Mouse (Mus musculus) neural tube, embryonic 11.5 days (tissue): Measurements from ENCODE around the gene Rgs9. TPM values are rescaled to one million over a fixed set of nuclear protein-coding genes. Genes with fewer than 3 reads are reported as not detected.
A peak's percentile ranks its signal among the peaks of the same experiment; 100 is the strongest.
"Not testable (repeated sequence)": the region's sequence is repeated elsewhere in the genome, so short reads cannot be mapped to it uniquely, and the experiment has no call there.

Experiments used
- ATAC-seq: fragments of 200-750 bp; cut with Nextera tagmentation; 2 replicates; pipeline ENCODE4 v1.8.0; 2017; ENCODE audit warnings: moderate number of reproducible peaks, mild to moderate bottlenecking, moderate TSS enrichment, moderate library complexity; ENCODE audit not compliant: insufficient read depth, low FRiP score, low TSS enrichment
- DNase-seq: peaks from one replicate; pipeline ENCODE4 v3.0.0-alpha.2; 2015; ENCODE audit warnings: low spot score
- H3K27ac ChIP-seq: fragments of 300-500 bp; sonication (generic); 2 replicates; pipeline ENCODE4 v1.5.1; 2014; ENCODE audit warnings: low read depth, mild to moderate bottlenecking, low read length
- H3K27me3 ChIP-seq: fragments of 300-500 bp; sonication (generic); 2 replicates; pipeline ENCODE4 v1.6.1; 2014; ENCODE audit warnings: mild to moderate bottlenecking, low read length, mixed read lengths; ENCODE audit not compliant: control insufficient read depth, insufficient read depth
- H3K36me3 ChIP-seq: fragments of 300-500 bp; sonication (generic); 2 replicates; pipeline ENCODE4 v1.6.1; 2014; ENCODE audit warnings: mild to moderate bottlenecking, low read length, moderate library complexity, mixed read lengths; ENCODE audit not compliant: control insufficient read depth, insufficient read depth
- H3K4me1 ChIP-seq: fragments of 300-500 bp; sonication (generic); 2 replicates; pipeline ENCODE4 v1.6.1; 2014; ENCODE audit warnings: low read length, mixed read lengths; ENCODE audit not compliant: control insufficient read depth, insufficient read depth
- H3K4me2 ChIP-seq: fragments of 300-500 bp; sonication (generic); 2 replicates; pipeline ENCODE4 v1.6.1; 2014; ENCODE audit warnings: low read depth, mild to moderate bottlenecking, moderate library complexity
- H3K4me3 ChIP-seq: fragments of 300-500 bp; sonication (generic); 2 replicates; pipeline ENCODE4 v1.5.1; 2014; ENCODE audit warnings: low read depth, low read length
- H3K9ac ChIP-seq: fragments of 300-500 bp; sonication (generic); 2 replicates; pipeline ENCODE4 v1.6.1; 2014; ENCODE audit warnings: mild to moderate bottlenecking, low read length
- H3K9me3 ChIP-seq: fragments of 300-500 bp; sonication (generic); 2 replicates; pipeline ENCODE4 v1.6.1; 2016; ENCODE audit warnings: low read length; ENCODE audit not compliant: control insufficient read depth
- WGBS: fragments of 180-500 bp; shearing (Covaris S2); extraction: QIAGEN DNeasy Blood & Tissue Kit; methylation state at CpG from one replicate; pipeline ENCODE4 v1.1.7; 2014; 5-methylcytosine and 5-hydroxymethylcytosine counted together
- polyA plus RNA-seq: library from polyadenylated mRNA; unstranded; fragments of >200 nt; fragmentation: Nextera tagmentation; extraction: Ambion mirVana; gene quantifications from 2 replicates; pipeline ENCODE4 v1.2.1, GENCODE M21; 2014

Gene Rgs9
- 1.1 and 1.5 TPM in 2 replicates for polyA plus RNA-seq

DNA sequence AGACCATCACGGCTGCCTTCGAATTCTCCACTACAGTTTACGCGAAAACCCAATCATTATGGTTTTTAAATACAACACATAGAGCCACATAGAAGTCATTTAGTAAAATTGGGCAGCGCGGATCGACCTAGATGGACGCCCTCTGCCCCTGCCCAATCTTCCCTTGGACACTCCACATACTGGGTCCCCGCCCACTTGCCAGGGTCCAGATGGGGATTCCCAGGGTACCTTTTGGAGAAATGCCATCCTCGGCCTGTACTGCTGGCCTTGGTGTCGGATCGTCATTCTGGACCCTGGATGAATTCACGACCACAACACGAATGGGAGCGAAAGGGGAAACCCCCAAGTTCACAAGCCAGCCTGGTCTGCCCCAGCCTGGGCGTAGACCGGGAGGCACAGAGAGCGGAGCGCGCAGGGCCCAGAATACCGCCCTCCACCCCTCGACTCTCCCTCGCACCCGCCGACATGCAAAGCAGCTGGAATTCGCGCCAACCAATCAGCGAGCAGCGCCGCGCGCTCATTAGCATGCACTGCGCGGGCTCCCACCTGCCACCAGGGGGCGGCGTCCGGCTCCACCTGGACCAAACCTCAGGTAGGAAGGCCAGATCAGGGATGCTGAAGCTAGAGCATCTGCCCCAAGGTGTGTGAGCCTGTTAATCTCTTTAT, at the start of gene Rgs9:
Gene Rgs9 (minus strand): TSS at position 420 of the 666 bp plus-strand sequence.
- Histone ChIP-seq H3K4me1 (no peaks in the 10 kb centered on the region; the same call in 1 of the 2 replicates), H3K4me3 (peak within 1 kb of the TSS; percentile 32), H3K9me3 (no peaks in the 10 kb centered on the region), H3K36me3 (no peaks in the 10 kb centered on the region), H3K27me3 (no peaks in the 10 kb centered on the region), H3K27ac (no peak within 1 kb of the TSS), H3K4me2 (peak within 1 kb of the TSS; percentile 71), H3K9ac (peak within 1 kb of the TSS; percentile 39)
- DNase-seq (peak; percentile 90), ATAC-seq (peak; percentile 97)
- 4% methylated on average over 37 of the region's 37 CpGs for WGBS

DNA sequence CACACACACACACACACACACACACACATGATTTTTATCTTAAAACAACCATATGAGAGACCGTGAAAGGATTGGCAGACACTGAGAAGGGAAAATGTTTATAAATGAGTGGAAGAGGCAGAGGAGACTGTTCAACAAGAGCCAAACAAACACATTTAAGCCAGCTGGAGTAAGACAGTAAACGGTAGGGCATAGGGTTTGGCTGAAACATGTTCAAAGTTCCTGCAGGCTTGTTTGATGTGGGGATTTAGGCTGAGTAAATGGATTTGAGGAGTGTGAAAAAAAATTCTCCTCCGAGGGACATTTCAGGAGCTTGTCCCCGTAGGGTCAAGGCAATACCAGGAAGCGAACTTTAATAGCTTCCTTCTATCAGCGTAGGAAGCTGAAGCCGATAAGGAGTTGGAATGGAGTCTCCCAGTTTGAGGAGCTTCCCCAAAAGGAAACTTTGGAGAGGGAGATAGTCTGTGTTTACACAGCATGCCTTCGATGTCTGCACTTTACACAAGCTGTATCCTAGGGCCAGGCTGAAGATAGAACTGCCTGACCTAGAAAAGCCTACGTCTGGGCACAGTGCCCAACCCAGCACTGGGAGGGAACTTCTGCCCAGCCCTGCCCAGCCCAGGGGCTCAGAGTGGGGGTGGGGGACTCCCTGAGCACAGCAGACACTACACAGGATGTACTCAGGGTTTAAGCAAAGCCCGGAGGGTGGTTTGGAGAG, 49.5 kb upstream of the Rgs9 start:
- ATAC-seq (no peak), DNase-seq (no peak)
- no peaks in the 10 kb centered on the region for H3K36me3 ChIP-seq
- 78% methylated on average over 10 of the region's 10 CpGs for whole genome bisulfite sequencing
- no peak overlapping the region for H3K27ac ChIP-seq
- H3K4me3 ChIP-seq, result no peak overlapping the region
- no peaks in the 10 kb centered on the region for H3K27me3 ChIP-seq
- H3K4me1 ChIP-seq, result no peaks in the 10 kb centered on the region
- H3K9me3 ChIP-seq, result no peaks in the 10 kb centered on the region
- no peak overlapping the region for H3K9ac ChIP-seq
- H3K4me2 ChIP-seq, result no peak overlapping the region

GRCm38 (mm10) chr11:109343991-109344599, 46.2 kb upstream of the Rgs9 start:
- Histone ChIP-seq H3K4me1 (no peaks in the 10 kb centered on the region), H3K4me3 (no peak overlapping the region), H3K36me3 (no peaks in the 10 kb centered on the region), H3K27me3 (no peaks in the 10 kb centered on the region), H3K9ac (no peak overlapping the region), H3K4me2 (no peak overlapping the region), H3K9me3 (no peaks in the 10 kb centered on the region), H3K27ac (no peak overlapping the region)
- no peak for ATAC-seq
- no peak for DNase-seq
- WGBS, result 28% methylated on average over 10 of the region's 10 CpGs

GRCm38 (mm10) chr11:109343558-109343957, 45.6 kb upstream of the Rgs9 start:
- Histone ChIP-seq H3K9ac (no peak overlapping the region), H3K27ac (no peak overlapping the region), H3K4me2 (no peak overlapping the region), H3K27me3 (no peaks in the 10 kb centered on the region), H3K4me3 (no peak overlapping the region), H3K9me3 (no peaks in the 10 kb centered on the region), H3K4me1 (no peaks in the 10 kb centered on the region), H3K36me3 (no peaks in the 10 kb centered on the region)
- DNase-seq (no peak), ATAC-seq (no peak)
- 21% methylated on average over 7 of the region's 7 CpGs for WGBS

DNA sequence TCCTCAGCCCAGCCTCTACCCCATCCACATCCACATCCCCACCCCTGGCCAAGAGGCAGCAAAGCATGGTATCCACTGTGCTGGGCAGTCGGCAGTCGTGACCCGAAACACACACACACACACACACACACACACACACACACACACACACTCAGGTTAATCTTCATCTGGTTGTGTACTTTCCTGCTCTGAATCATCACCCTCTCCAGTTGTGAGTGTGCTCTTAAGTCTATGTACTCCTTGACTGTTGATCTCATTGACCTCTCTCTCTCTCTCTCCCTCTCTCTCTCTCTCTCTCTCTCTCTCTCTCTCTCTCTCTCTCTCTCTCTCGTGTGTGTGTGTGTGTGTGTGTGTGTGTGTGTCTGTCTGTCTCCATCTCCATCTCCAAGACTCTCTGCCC, 44.7 kb upstream of the Rgs9 start:
- not testable (repeated sequence) for DNase-seq, H3K27ac ChIP-seq, H3K4me3 ChIP-seq, H3K27me3 ChIP-seq, H3K36me3 ChIP-seq, H3K9me3 ChIP-seq, H3K4me1 ChIP-seq, H3K4me2 ChIP-seq, ATAC-seq, H3K9ac ChIP-seq
- 88% methylated on average over 4 of the region's 4 CpGs for WGBS

- Histone ChIP-seq H3K27me3 (no peaks in the 10 kb centered on the region), H3K4me2 (no peak overlapping the region), H3K9ac (no peak overlapping the region), H3K4me1 (no peaks in the 10 kb centered on the region), H3K9me3 (no peaks in the 10 kb centered on the region), H3K4me3 (no peak overlapping the region), H3K36me3 (no peaks in the 10 kb centered on the region), H3K27ac (no peak overlapping the region)
- ATAC-seq (no peak), DNase-seq (no peak)
- WGBS, result 80% methylated on average over 5 of the region's 5 CpGs
Observed at GRCm38 (mm10) chr11:109340541-109340940, 42.6 kb upstream of the Rgs9 start.

DNA sequence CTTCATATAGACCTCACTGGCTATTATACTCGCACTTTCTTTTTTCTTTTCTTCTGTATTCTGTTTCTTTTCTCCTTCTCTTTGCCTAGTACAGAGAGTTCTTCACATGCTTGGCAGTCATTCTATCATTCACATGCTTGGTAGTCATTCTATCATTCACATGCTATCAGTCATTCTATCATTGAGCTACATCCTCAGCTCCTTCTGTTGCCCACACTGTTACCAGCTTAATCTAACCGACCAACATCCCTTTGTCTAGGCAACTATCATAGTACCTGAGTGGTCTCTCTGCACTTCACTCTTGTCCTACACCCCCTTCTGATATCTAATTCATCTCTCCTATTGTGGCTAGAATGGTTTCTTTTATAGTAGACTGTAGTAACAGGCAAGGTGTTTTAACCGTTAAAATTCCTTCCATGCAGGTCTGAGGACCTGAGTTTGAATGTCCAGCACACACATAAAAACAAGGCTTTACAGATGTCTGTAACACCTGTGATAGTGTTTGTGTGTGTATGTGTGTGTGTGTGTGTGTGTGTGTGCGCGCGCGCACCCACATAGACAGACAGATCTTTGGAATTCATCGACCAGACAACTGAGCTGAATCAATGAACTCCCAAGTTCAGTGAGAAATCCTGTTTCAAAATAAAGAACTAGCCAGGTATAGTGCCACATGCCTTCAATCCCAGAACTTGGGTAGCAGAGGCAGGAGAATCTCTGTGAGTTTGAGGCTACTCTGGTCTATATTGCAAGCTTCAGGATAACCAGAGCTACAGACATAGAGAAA, 41.4 kb upstream of the Rgs9 start:
- H3K9ac ChIP-seq, result no peak overlapping the region
- no peaks in the 10 kb centered on the region for H3K4me1 ChIP-seq
- ATAC-seq, result no peak
- no peak overlapping the region for H3K27ac ChIP-seq
- no peak for DNase-seq
- H3K4me2 ChIP-seq, result no peak overlapping the region
- no peaks in the 10 kb centered on the region for H3K9me3 ChIP-seq
- H3K36me3 ChIP-seq, result no peaks in the 10 kb centered on the region
- 93% methylated on average over 8 of the region's 8 CpGs for WGBS
- no peak overlapping the region for H3K4me3 ChIP-seq
- H3K27me3 ChIP-seq, result no peaks in the 10 kb centered on the region

DNA sequence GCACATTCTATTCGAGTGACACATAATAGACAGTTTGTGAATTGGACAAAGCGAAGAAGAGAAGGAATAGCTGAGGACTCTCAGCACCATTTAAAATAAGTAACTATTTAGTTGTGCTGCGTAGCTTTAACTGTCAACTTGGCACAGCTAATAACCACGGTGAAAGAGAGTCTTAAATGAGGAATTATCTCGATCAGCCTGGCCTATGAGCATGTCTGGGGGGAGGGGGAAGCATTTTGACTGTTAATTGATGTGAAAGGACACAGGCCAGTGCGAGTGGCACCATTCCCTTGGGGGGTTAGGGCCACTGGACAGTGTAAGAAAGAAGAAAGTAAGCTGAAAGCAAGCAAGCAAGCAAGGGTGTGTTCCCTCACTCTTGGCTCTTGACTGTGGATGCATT, 38.0 kb upstream of the Rgs9 start:
- H3K9me3 ChIP-seq, result no peaks in the 10 kb centered on the region
- no peaks in the 10 kb centered on the region for H3K27me3 ChIP-seq
- DNase-seq, result no peak
- H3K36me3 ChIP-seq, result no peaks in the 10 kb centered on the region
- no peak for ATAC-seq
- H3K27ac ChIP-seq, result no peak overlapping the region
- no peak overlapping the region for H3K4me2 ChIP-seq
- H3K4me1 ChIP-seq, result no peaks in the 10 kb centered on the region
- no peak overlapping the region for H3K9ac ChIP-seq
- 67% methylated on average over 6 of the region's 6 CpGs for WGBS
- H3K4me3 ChIP-seq, result no peak overlapping the region
